Mouse (Mus musculus): Measurements from ENCODE around the gene Fgd6.

- TF ChIP-seq POLR2A (IDR thresholded peaks at IDR 0.05; ENCODE audit: borderline replicate concordance, extremely low read depth, low read depth, low read length) (no peak), CTCF (IDR thresholded peaks at IDR 0.05; ENCODE audit: insufficient read depth, low read length) (no peak)
Measured at GRCm38 (mm10) chr10:94072916-94073465, 37.2 kb downstream of the Fgd6 start.
